Mouse (Mus musculus) small intestine, adult 2 months (tissue): ENCODE measurements around the gene Cryba1.

Source experiments
- CTCF ChIP-seq: fragments of 200-500 bp; IDR thresholded peaks from 2 replicates; pipeline ENCODE4 v1.5.1; 2012; ENCODE audit warnings: low read depth, mild to moderate bottlenecking, control low read depth, inconsistent platforms, low read length, moderate library complexity, mixed read lengths; ENCODE audit not compliant: insufficient replicate concordance, insufficient read length; ENCODE audit errors: extremely low read depth
- POLR2A ChIP-seq: fragments of 200-500 bp; IDR thresholded peaks from 2 replicates; pipeline ENCODE4 v1.6.1; 2012; ENCODE audit warnings: low read depth, mild to moderate bottlenecking, control low read depth, inconsistent platforms, low read length, moderate library complexity

DNA sequence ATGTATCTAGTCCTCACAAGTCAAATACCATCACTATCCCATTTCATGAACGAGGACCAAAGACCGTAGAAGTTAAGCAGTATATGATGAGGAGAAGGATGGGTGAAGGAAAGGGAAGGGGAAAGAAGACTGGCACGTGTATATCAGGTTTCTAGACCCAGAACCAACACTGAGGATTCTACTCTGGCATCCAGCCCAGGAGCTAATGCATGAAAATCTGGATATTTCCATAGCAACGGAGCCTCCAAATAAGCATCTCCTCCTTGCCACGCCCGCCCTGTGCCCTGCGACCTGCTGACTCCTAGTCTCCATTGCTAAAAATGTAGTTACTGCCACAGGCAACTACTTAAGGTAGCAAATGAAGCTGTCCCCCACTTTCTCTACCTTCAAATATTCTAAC is 317 bp downstream of the Cryba1 start:
- TF ChIP-seq POLR2A = no peak
- no peak for TF ChIP-seq CTCF
